Mouse (Mus musculus) testis, adult 2 months (tissue): ENCODE results near the gene Smad5.

Experiments used
- CTCF ChIP-seq: fragments of 200-500 bp; IDR thresholded peaks from 2 replicates; pipeline ENCODE4 v1.5.1; 2012; ENCODE audit warnings: low read depth, mild to moderate bottlenecking, inconsistent platforms, low read length, moderate library complexity; ENCODE audit not compliant: control insufficient read depth, insufficient read depth, insufficient replicate concordance
- POLR2A ChIP-seq: fragments of 200-500 bp; IDR thresholded peaks from 2 replicates; pipeline ENCODE4 v1.6.1; 2012; ENCODE audit warnings: low read depth, mild to moderate bottlenecking, inconsistent platforms, low read length, moderate library complexity; ENCODE audit not compliant: control insufficient read depth

GRCm38 (mm10) chr13:56741691-56742090 lies 38.9 kb downstream of the Smad5 start:
- no peak for TF ChIP-seq CTCF
- no peak for TF ChIP-seq POLR2A
